Mouse (Mus musculus) bone marrow macrophage, adult 2 months (primary cell): ENCODE results near the gene Zfp975. TPM values are rescaled to one million over a fixed set of nuclear protein-coding genes. Genes with fewer than 3 reads are reported as not detected.
"Not testable (repeated sequence)": the region's sequence is repeated elsewhere in the genome, so short reads cannot be mapped to it uniquely, and the experiment has no call there.

Source experiments
- H3K27ac ChIP-seq: 2 replicates; pipeline ENCODE4 v1.5.1; 2012; ENCODE audit warnings: low read depth, low read length; ENCODE audit not compliant: insufficient read depth
- H3K4me1 ChIP-seq: 2 replicates; pipeline ENCODE4 v1.6.1; 2012; ENCODE audit warnings: low read length; ENCODE audit not compliant: control insufficient read depth, insufficient read depth
- H3K4me3 ChIP-seq: 2 replicates; pipeline ENCODE4 v1.5.1; 2012; ENCODE audit warnings: mild to moderate bottlenecking, low read length, moderate library complexity; ENCODE audit not compliant: insufficient read depth
- CTCF ChIP-seq: IDR thresholded peaks from 2 replicates; pipeline ENCODE4 v1.5.1; 2012; ENCODE audit warnings: low read depth, mild to moderate bottlenecking, low read length, moderate library complexity
- POLR2A ChIP-seq: IDR thresholded peaks from 2 replicates; pipeline ENCODE4 v1.6.1; 2012; ENCODE audit warnings: mild to moderate bottlenecking, low read depth, low read length, borderline replicate concordance
- polyA plus RNA-seq: library from polyadenylated mRNA; stranded (reverse); fragments of >200 nt; gene quantifications from 2 replicates; pipeline ENCODE4 v1.2.4, GENCODE M21; 2012; ENCODE audit not compliant: missing spikeins, insufficient read depth, insufficient read length

Gene Zfp975
- polyA plus RNA-seq, result 4.9 and 5.5 TPM in 2 replicates

- peak within 1 kb of the TSS; percentile 58 for H3K27ac ChIP-seq
- peak within 1 kb of the TSS; percentile 93 for H3K4me3 ChIP-seq
- not testable (repeated sequence) for H3K4me1 ChIP-seq
Observed at GRCm38 (mm10) chr7:42692362-42693158, at the start of gene Zfp975. TSS of gene Zfp975 (minus strand) at chr7:42692742.

GRCm38 (mm10) chr7:42738536-42739210 lies 46.1 kb upstream of the Zfp975 start:
- no peak overlapping the region for H3K27ac ChIP-seq
- no peaks in the 10 kb centered on the region for H3K4me1 ChIP-seq
- TF ChIP-seq CTCF (no peak), POLR2A (no peak)
- H3K4me3 ChIP-seq, result no peak overlapping the region

DNA sequence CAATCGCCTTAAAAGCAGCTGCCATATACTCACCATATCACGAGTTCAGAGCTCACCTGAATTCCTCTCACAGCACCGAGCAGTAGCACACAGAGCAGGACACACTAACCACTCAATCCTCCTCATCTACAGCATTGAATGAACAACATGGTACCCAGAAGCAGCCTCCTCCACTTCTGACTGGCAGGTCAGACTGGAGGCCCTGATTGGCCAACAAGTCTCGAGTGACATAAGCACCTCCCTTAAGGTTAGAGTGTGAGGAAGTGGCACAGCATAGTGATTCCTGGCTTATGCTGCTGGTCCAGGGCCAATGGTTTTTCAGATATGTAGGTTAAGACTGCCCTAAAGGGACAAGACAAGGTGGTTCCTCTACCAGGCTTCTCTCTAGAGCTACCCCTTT lies 34.4 kb upstream of the Zfp975 start, which contains the start of gene Gm17067:
Gm17067 (minus strand) TSS at position 101 of the 400 bp plus-strand sequence.
- H3K4me3 ChIP-seq, H3K4me1 ChIP-seq, H3K27ac ChIP-seq: not testable (repeated sequence)

DNA sequence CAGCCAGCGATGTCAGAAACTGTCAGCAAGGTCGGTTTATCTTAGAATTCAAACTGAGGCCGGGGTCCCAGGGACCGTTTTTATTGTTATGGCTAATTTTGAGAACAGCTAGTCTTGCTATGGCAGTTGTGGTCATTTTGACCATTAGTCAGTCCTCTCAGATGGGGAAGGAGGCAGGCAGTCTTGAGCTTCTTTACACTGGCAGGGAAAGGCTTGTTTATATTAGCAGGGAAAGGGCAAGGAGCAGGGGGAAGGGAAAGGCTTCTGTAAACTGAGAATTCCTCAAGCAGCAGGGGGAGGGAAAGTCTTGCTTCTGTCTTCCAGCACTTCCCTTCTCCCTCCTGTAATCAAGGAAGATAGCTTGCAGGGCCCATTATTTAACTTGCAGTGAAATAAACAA lies 709 bp upstream of the Zfp975 start:
- Histone ChIP-seq H3K4me3 (peak overlapping the region; percentile 93), H3K27ac (peak overlapping the region; percentile 58)
- not testable (repeated sequence) for H3K4me1 ChIP-seq

DNA sequence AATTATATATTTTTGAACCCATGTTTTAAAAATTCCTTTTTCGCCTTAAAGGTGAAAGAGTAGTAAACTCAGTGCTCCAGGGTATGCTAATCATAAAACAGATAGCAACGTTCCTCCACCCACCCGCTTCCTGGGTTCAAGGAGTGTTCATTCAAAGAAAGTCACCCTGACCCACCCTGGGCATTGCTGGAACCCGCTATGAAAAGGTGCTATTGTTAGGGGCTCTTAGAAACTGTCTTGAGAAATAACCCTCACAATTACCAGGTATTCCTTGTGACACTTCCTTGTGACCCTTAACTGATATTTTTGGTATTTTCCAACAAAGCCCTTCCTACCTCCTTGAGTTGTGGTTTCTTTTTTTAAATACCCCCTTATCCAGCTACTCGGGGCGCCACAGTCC lies 12.5 kb downstream of the Zfp975 start:
- H3K27ac ChIP-seq, H3K4me1 ChIP-seq, H3K4me3 ChIP-seq: not testable (repeated sequence)

DNA sequence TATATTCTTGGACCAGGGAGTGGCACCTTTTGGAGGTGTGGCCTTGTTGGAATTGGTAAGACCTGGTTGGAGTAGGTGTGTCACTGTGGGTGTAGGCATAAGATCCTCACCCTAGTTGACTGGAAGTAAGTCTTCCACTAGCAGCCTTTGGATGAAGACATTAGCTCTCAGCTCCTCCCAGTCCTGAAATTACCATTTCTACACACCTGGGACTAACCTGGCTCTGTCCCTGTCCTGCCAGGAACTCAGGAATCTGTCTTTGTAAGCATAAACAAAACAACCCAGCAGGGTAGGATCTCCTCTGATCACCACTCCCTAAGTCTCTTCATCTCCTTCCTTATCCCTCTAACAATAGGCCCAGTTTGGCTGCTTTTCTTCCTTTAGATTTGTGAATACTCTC lies 12.9 kb downstream of the Zfp975 start:
- H3K27ac ChIP-seq, H3K4me3 ChIP-seq, H3K4me1 ChIP-seq: not testable (repeated sequence)

DNA sequence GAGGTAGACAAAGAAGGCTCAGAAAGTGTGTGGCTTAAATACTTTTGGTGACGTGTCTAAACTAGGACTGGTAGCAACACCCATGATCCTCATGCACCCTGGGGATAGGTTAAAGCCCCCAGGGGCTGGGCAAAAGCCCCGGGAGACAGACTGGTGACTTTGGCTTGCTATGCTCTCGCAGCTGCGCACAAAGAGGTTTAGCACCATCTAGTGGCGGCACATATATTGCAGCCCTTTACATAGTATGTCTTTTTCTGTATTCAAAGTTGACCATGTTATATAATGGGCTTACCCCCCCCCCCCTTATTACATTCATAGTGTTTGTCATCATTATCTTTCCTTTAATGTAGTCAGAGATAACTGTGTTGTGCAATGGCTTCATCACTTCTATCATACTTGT lies 32.4 kb downstream of the Zfp975 start:
- H3K4me3 ChIP-seq, H3K4me1 ChIP-seq, H3K27ac ChIP-seq: not testable (repeated sequence)

GRCm38 (mm10) chr7:42655211-42655610 lies 37.3 kb downstream of the Zfp975 start:
- H3K4me1 ChIP-seq, H3K27ac ChIP-seq, H3K4me3 ChIP-seq: not testable (repeated sequence)

- not testable (repeated sequence) for H3K4me1 ChIP-seq, H3K27ac ChIP-seq, H3K4me3 ChIP-seq
Observed at GRCm38 (mm10) chr7:42643120-42643620, 49.4 kb downstream of the Zfp975 start.

- not testable (repeated sequence) for H3K4me1 ChIP-seq, H3K27ac ChIP-seq
- peak within 1 kb of the TSS; percentile 57 for H3K4me3 ChIP-seq
Observed at GRCm38 (mm10) chr7:42642152-42643115, 50.1 kb downstream of the Zfp975 start, which contains the start of gene Zfp976. TSS of gene Zfp976 (minus strand) at chr7:42642588.

DNA sequence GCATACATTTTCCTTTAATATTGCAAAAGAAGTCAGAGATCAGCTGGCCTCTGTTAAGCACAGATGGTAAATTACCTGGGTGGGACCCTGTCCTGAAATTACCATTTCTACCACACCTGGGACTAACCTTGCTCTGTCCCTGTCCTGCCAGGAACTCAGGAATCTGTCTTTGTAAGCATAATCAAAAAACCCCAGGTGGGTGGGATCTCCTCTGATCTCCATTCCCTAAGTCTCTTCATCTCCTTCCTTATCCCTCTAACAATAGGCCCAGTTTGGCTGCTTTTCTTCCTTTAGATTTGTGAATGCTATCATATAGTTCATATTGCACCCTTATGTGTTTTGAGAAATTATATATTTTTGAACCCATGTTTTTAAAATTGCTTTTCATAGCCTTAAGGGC lies 61.5 kb downstream of the Zfp975 start:
- H3K4me3 ChIP-seq, H3K4me1 ChIP-seq, H3K27ac ChIP-seq: not testable (repeated sequence)

Other genes with a start within 250 kb of the Zfp975 start
- not detected in 2 replicates for gene 4933421I07Rik, start 244.6 kb downstream of the Zfp975 start, polyA plus RNA-seq
- gene Zfp141, start 187.0 kb downstream of the Zfp975 start, polyA plus RNA-seq, result 4.2 and 6.1 TPM in 2 replicates
- gene Gm21028, start 114.2 kb downstream of the Zfp975 start, polyA plus RNA-seq, result not detected in 2 replicates
- gene Zfp977, start 100.2 kb downstream of the Zfp975 start, polyA plus RNA-seq, result not detected in 2 replicates
- gene Zfp976, start 50.2 kb downstream of the Zfp975 start, polyA plus RNA-seq, result 2.3 and 2.5 TPM in 2 replicates
- not detected in 2 replicates for gene Gm17067, start 34.3 kb upstream of the Zfp975 start, polyA plus RNA-seq
- gene Vmn2r62, start 100.8 kb upstream of the Zfp975 start, polyA plus RNA-seq, result not detected in 2 replicates
- not detected in 2 replicates for gene Gm2381, start 174.5 kb upstream of the Zfp975 start, polyA plus RNA-seq
- gene Vmn2r63, start 241.1 kb upstream of the Zfp975 start, polyA plus RNA-seq, result not detected in 2 replicates